In genomic region chr15:15329796-15330195, GRCm38 (mm10) we compare ENCODE assay signal across 11 mouse cellular contexts.
DNase-seq lines count a peak whose midpoint lies in the region; ATAC-seq and TF ChIP-seq lines count a peak whose summit lies in the region.
"Had no signal": no experiment of that assay in that cellular context is flagged by ENCODE, and none has a peak within 500 bp of the region (broad histone marks: within the 10 kb centered on the region; RNA-seq: fewer than 3 reads in every experiment).

No protein-coding gene starts in this region.

- intact Hi-C loops in left cerebral cortex, postnatal 25 days (cut with DNase I), result loop anchor here (2.0 kb wide), 1 partner anchor 1739 kb away; no protein-coding TSS in a partner anchor

- TF ChIP-seq CTCF in midbrain, postnatal 0 days (IDR thresholded peaks at IDR 0.05), result peak; percentile 79

- H3K4me3 ChIP-seq in midbrain, postnatal 0 days (ENCODE audit: low read depth, low read length), result no peak overlapping the region
- H3K4me3 ChIP-seq: heart, embryonic 10.5 days; myocyte had no signal

- H3K27ac ChIP-seq in midbrain, postnatal 0 days (ENCODE audit: low read depth, low read length), result no peak overlapping the region
- H3K27ac ChIP-seq: heart, embryonic 10.5 days; liver, embryonic 14.5 days had no signal

- peak; percentile 0 for DNase-seq in cerebellum, adult 9-10 months
- DNase-seq in cerebellum, postnatal 4 days (ENCODE audit: low spot score in 2 of 2), result no peak
- DNase-seq in left cerebral cortex, postnatal 25 days (ENCODE audit: low spot score in 2 of 2), result peak; percentile 3 to 21
- no peak for DNase-seq in left cerebral cortex, adult 18-20 months (ENCODE audit: low spot score in 2 of 2)
- peak; percentile 61 for DNase-seq in embryo, embryonic 10 days (ENCODE audit: low spot score)
- DNase-seq in midbrain, postnatal 0 days (ENCODE audit: low spot score), result peak; percentile 82
- DNase-seq in thymus, postnatal 14 days, result no peak
- DNase-seq in cerebellum, adult 11 months, result no peak

- H3K9me3 ChIP-seq in midbrain, postnatal 0 days (ENCODE audit: low read length), result no peaks in the 10 kb centered on the region
- H3K9me3 ChIP-seq: heart, embryonic 10.5 days had no signal

- no peaks in the 10 kb centered on the region for H3K27me3 ChIP-seq in midbrain, postnatal 0 days (ENCODE audit: insufficient read depth, low read length)

- H3K36me3 ChIP-seq in midbrain, postnatal 0 days (ENCODE audit: insufficient read depth, low read length), result no peaks in the 10 kb centered on the region
- H3K36me3 ChIP-seq: heart, embryonic 10.5 days had no signal

- no peaks in the 10 kb centered on the region for H3K4me1 ChIP-seq in midbrain, postnatal 0 days (ENCODE audit: insufficient read depth, low read length)
- H3K4me1 ChIP-seq: heart, embryonic 10.5 days had no signal

- no peak for ATAC-seq in midbrain, postnatal 0 days (ENCODE audit: low FRiP score)

- no peak overlapping the region for H3K4me2 ChIP-seq in midbrain, postnatal 0 days (ENCODE audit: low read depth, low read length, poor library complexity, severe bottlenecking)

- H3K9ac ChIP-seq in midbrain, postnatal 0 days (replicated peaks; ENCODE audit: low read length, poor library complexity, severe bottlenecking), result no peak overlapping the region
- H3K9ac ChIP-seq: liver, embryonic 14.5 days had no signal

- WGBS in midbrain, postnatal 0 days, result 26% methylated on average over 2 of the region's 2 CpGs

Comparison
In these comparisons a context has a peak if more than half of its experiments do, and no peak if none do; other contexts are left out.
1. DNase-seq: peak in cerebellum, adult 9-10 months (single experiment), left cerebral cortex, postnatal 25 days (2 of 2), embryo, embryonic 10 days (single experiment) and midbrain, postnatal 0 days (single experiment); none in cerebellum, postnatal 4 days (0 of 2), left cerebral cortex, adult 18-20 months (0 of 2), thymus, postnatal 14 days (single experiment) and cerebellum, adult 11 months (single experiment).